Mouse (Mus musculus) adrenal gland (tissue): ENCODE measurements at regions not wholly inside any gene's neighbourhood (a gene's known extent, or its start where the extent isn't known, plus 50 kb on each side); places are given as distances from the start of the nearest gene placed in this dataset.

Source experiments
- intact Hi-C: fragments of 180-260 bp; cut with DNase I; formaldehyde crosslinking; loops from one replicate; pipeline ENCODE4 v1.15.1; 2025

GRCm38 (mm10) chr14:66584699-66585098, 575.7 kb upstream of the Gulo start:
- intact Hi-C loops: no loop called here

- intact Hi-C loops: no loop called here
Observed at GRCm38 (mm10) chr14:66579904-66580492, 571.0 kb upstream of the Gulo start.

GRCm38 (mm10) chr14:66566600-66566999, 557.6 kb upstream of the Gulo start:
- intact Hi-C loops: no loop called here

GRCm38 (mm10) chr14:66562744-66563143, 553.7 kb upstream of the Gulo start:
- intact Hi-C loops: no loop called here

- intact Hi-C loops: no loop called here
Observed at GRCm38 (mm10) chr14:66561715-66562114, 552.7 kb upstream of the Gulo start.

GRCm38 (mm10) chr14:66561042-66561590, 552.1 kb upstream of the Gulo start:
- intact Hi-C loops: no loop called here

GRCm38 (mm10) chr14:66558393-66558792, 549.4 kb upstream of the Gulo start:
- intact Hi-C loops: no loop called here

GRCm38 (mm10) chr14:66557631-66558030, 548.6 kb upstream of the Gulo start:
- intact Hi-C loops: no loop called here

- intact Hi-C loops: no loop called here
Observed at GRCm38 (mm10) chr14:66538498-66538897, 529.5 kb upstream of the Gulo start.

GRCm38 (mm10) chr14:66534671-66535070, 525.7 kb upstream of the Gulo start:
- intact Hi-C loops: no loop called here

GRCm38 (mm10) chr14:66528135-66528534, 519.1 kb upstream of the Gulo start:
- intact Hi-C loops: no loop called here

- intact Hi-C loops: no loop called here
Observed at GRCm38 (mm10) chr14:66527061-66527460, 518.1 kb upstream of the Gulo start.

GRCm38 (mm10) chr14:66522856-66523400, 513.9 kb upstream of the Gulo start:
- intact Hi-C loops: no loop called here

- intact Hi-C loops: no loop called here
Observed at GRCm38 (mm10) chr14:66521836-66522629, 513.0 kb upstream of the Gulo start.

- intact Hi-C loops: no loop called here
Observed at GRCm38 (mm10) chr14:66516770-66517169, 507.8 kb upstream of the Gulo start.

- intact Hi-C loops: no loop called here
Observed at GRCm38 (mm10) chr14:66510750-66511149, 501.7 kb upstream of the Gulo start.

GRCm38 (mm10) chr14:66510218-66510617, 501.2 kb upstream of the Gulo start:
- intact Hi-C loops: no loop called here

- intact Hi-C loops: no loop called here
Observed at GRCm38 (mm10) chr14:66509706-66510105, 500.7 kb upstream of the Gulo start.

GRCm38 (mm10) chr14:66501995-66502394, 493.0 kb upstream of the Gulo start:
- intact Hi-C loops: no loop called here

GRCm38 (mm10) chr14:66499896-66500295, 490.9 kb upstream of the Gulo start:
- intact Hi-C loops: no loop called here

- intact Hi-C loops: no loop called here
Observed at GRCm38 (mm10) chr14:66495146-66495545, 486.1 kb upstream of the Gulo start.

GRCm38 (mm10) chr14:66494518-66494923, 485.5 kb upstream of the Gulo start:
- intact Hi-C loops: no loop called here
